Mouse (Mus musculus) monocyte, adult 5-6 weeks (primary cell): ENCODE results near the gene Ccdc141. TPM values are rescaled to one million over a fixed set of nuclear protein-coding genes. Genes with fewer than 3 reads are reported as not detected.

Experiments
- ATAC-seq: fragments of 153-309, 156-312 bp; replicated peaks from 2 replicates; pipeline ENCODE4 v1.8.0; 2017; ENCODE audit warnings: mild to moderate bottlenecking; ENCODE audit not compliant: low TSS enrichment, insufficient number of reproducible peaks, severe bottlenecking, poor library complexity, low FRiP score
- total RNA-seq: library from RNA; stranded (forward); fragments of 200-1000, 200-491, 200-594 nt; gene quantifications from 3 replicates; pipeline ENCODE4 v1.2.3, GENCODE M21; 2017

The Ccdc141 gene
- total RNA-seq, result 0.39 TPM in 1 of 3 replicates, not detected in the others

GRCm38 (mm10) chr2:77170633-77171105 is at the start of gene Ccdc141:
TSS of gene Ccdc141 (minus strand) at chr2:77170636.
- ATAC-seq, result no peak

GRCm38 (mm10) chr2:77212885-77213284 is 42.4 kb upstream of the Ccdc141 start:
- ATAC-seq, result no peak

- ATAC-seq, result no peak
Observed at GRCm38 (mm10) chr2:77206951-77207350, 36.5 kb upstream of the Ccdc141 start.

- ATAC-seq, result no peak
Observed at GRCm38 (mm10) chr2:77203916-77204315, 33.5 kb upstream of the Ccdc141 start.

GRCm38 (mm10) chr2:77201900-77202299 is 31.5 kb upstream of the Ccdc141 start:
- no peak for ATAC-seq

- ATAC-seq, result no peak
Observed at GRCm38 (mm10) chr2:77200958-77201614, 30.6 kb upstream of the Ccdc141 start.

- no peak for ATAC-seq
Observed at GRCm38 (mm10) chr2:77200379-77200778, 29.9 kb upstream of the Ccdc141 start.

- no peak for ATAC-seq
Observed at GRCm38 (mm10) chr2:77198246-77198645, 27.8 kb upstream of the Ccdc141 start.

GRCm38 (mm10) chr2:77196819-77197218 is 26.4 kb upstream of the Ccdc141 start:
- no peak for ATAC-seq

- no peak for ATAC-seq
Observed at GRCm38 (mm10) chr2:77195056-77195455, 24.6 kb upstream of the Ccdc141 start.

GRCm38 (mm10) chr2:77191811-77192210 is 21.4 kb upstream of the Ccdc141 start:
- no peak for ATAC-seq

- no peak for ATAC-seq
Observed at GRCm38 (mm10) chr2:77190891-77191290, 20.5 kb upstream of the Ccdc141 start.

GRCm38 (mm10) chr2:77190301-77190700 is 19.9 kb upstream of the Ccdc141 start:
- no peak for ATAC-seq

- no peak for ATAC-seq
Observed at GRCm38 (mm10) chr2:77189671-77190070, 19.2 kb upstream of the Ccdc141 start.

GRCm38 (mm10) chr2:77187501-77187900 is 17.1 kb upstream of the Ccdc141 start:
- no peak for ATAC-seq

- ATAC-seq, result no peak
Observed at GRCm38 (mm10) chr2:77186912-77187311, 16.5 kb upstream of the Ccdc141 start.

GRCm38 (mm10) chr2:77184049-77184571 is 13.7 kb upstream of the Ccdc141 start:
- no peak for ATAC-seq

GRCm38 (mm10) chr2:77183646-77184045 is 13.2 kb upstream of the Ccdc141 start:
- ATAC-seq, result no peak

- ATAC-seq, result no peak
Observed at GRCm38 (mm10) chr2:77182996-77183380, 12.6 kb upstream of the Ccdc141 start.

GRCm38 (mm10) chr2:77182271-77182995 is 12.0 kb upstream of the Ccdc141 start:
- no peak for ATAC-seq
